Mouse (Mus musculus) adrenal gland, postnatal 14 days (tissue): ENCODE measurements around the gene Rps6ka4. TPM values are rescaled to one million over a fixed set of nuclear protein-coding genes. Genes with fewer than 3 reads are reported as not detected.

Source experiments
- DNase-seq: peaks from one replicate; pipeline ENCODE4 v3.0.0; 2021; ENCODE audit warnings: mixed read lengths
- long read RNA-seq, 2 experiments: library from polyadenylated mRNA; stranded (forward); transcript quantifications; one replicate each; pipeline ENCODE4 v2.0.0; 2021
- total RNA-seq: library from RNA; stranded (reverse); gene quantifications from 2 replicates; pipeline ENCODE4 v1.2.3, GENCODE M21; 2021

Rps6ka4 gene
- 21.4 and 21.7 TPM in 2 replicates for total RNA-seq
- long read RNA-seq, experiment 1, transcript Rps6ka4-201 (18 exons, 3,105 nt) = major isoform, 60 of 74 reads
- long read RNA-seq, experiment 1, partial matches to known transcripts = 7 of 74 reads
- long read RNA-seq, experiment 1, other reads (novel, unspliced or antisense) = 6 of 74 reads
- long read RNA-seq, experiment 2, transcript Rps6ka4-201 (18 exons, 3,105 nt) = major isoform, 29 of 38 reads
- long read RNA-seq, experiment 2, partial matches to known transcripts = 5 of 38 reads
- long read RNA-seq, experiment 2, other reads (novel, unspliced or antisense) = 3 of 38 reads

DNA sequence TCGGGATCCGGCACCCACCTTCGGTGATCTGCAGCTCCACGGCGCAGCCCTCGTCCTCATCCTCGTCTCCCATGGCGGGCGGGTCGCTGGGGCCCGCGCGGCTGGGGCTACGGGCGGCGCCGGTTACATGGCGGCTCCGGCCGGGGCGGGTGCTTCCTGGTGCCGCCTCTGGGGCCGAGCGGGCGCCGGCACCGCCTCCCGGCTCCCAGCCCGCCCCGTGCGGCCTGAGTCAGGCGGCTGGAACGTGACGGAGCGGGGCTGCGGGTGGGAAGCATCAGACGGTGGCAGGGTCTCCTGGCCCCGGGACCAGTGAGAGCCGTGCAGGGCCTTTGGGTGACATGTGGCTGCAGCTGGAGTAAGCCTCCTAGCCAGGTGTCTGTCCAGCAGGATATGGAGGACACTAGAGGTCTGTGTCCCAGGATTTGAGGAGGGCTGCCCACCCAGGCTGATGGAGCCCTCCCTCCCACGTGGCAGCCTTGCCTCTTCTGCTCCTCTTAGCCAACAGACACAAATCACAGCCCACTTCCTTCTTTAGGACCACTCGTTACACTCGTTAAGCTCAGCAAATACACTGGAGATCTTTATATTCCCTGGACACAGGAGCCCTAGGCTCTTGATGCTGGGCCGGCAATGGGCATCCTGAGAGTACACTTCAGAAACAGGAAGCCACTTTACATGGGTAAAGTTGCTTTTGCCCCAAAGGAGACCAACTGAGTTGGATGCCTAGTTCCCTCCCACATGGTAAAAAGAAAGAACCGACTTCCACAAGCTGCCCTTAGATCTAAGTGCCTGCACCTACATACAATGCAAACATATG lies at the start of gene Rps6ka4:
TSS of gene Rps6ka4 (minus strand) at position 162 of the 817 bp plus-strand sequence.
- peak; percentile 87 for DNase-seq

DNA sequence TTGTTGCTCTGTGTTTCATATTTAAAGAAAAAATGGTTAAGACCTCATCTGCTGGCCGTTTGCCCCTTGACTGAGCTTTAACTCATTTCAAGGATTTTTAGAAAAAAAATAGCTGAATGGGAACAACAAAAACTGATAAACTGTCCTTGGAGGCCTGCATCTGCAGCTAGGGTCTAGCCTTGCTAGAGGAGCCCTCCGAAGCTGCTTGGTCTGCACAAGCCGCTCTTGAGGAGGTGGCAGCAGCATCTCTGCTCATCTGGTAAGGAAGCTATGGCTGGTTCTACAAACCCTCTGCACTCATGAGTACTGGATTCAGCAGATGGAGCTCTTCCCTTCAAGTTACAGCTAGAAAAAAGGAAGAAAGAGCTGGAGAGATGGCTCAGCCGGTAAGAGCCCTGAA lies 37.5 kb upstream of the Rps6ka4 start:
- DNase-seq = no peak

DNA sequence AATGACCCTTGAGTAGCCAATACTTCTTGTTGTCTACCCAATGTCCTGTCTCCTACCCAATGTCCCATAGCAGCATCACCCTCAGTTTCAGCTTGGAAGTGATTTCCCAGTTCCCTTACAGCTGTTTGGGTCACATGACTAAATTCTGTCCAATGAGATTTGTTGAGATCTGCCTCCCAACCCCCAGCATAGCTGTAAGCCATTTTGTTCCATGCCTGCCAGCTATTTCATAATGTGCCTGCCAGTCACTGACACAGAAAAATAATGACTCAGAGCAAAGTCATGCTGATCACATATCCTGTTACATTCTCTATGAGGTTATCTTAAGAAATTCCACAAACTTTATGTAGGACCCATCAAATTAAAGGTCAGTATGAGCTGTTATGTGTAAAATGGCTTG lies 36.4 kb upstream of the Rps6ka4 start:
- DNase-seq = no peak

DNA sequence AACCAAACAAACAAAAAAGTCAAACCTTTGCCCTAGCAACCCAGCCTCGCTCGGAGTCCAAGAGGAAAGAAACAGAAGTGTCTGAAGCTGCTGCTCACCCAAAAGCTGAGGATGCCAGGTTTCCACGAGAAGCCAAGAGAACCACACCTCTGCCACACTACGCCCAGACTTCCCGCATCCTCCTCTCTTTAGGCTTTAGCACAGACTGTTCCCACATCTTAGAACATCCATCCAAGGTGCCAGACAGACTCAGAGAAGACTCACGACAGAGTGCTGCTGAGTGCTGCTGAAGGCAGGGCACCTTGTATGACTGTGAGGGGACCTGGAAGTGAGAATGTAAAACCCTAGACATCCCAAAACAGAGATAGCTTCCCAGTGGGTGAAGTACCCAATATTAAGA lies 35.4 kb upstream of the Rps6ka4 start:
- no peak for DNase-seq

DNA sequence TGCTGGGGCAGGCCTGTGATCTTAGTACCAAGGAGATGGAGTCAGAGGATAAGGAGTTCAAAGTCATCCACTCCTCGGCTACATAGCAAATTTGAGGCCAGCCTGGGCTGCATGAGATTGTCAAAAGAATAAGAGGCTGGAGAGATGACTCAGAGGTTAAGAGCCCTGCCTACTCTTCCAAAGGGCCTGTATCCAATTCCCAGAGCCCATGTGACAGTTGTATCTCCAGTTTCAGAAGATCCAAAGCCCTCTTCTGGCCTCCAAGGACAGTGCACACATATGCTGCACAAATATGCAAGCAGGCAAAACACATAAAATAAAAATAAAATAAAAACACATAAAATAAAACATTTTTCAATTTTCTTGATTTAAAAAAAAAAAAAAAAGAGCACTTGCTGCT lies 33.8 kb upstream of the Rps6ka4 start:
- no peak for DNase-seq

DNA sequence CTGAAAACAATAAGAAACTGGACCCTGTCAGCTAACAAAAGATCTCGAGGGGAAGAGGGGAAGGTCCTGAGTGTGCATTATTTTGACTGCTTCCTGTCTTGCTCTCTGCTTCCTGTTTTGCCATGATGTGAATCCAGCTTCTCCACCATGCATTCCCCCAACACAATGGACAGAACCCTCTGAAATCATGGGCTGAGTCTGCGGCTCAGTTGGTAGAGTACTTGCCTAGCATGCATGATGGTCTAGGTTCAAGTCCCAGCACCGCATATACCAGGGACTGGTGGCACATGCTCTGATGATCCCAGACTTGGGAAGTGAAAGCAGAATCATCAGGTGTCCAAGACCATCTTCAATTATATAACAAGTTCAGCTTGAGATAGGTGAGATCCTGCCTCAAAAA lies 32.3 kb upstream of the Rps6ka4 start:
- DNase-seq = no peak

DNA sequence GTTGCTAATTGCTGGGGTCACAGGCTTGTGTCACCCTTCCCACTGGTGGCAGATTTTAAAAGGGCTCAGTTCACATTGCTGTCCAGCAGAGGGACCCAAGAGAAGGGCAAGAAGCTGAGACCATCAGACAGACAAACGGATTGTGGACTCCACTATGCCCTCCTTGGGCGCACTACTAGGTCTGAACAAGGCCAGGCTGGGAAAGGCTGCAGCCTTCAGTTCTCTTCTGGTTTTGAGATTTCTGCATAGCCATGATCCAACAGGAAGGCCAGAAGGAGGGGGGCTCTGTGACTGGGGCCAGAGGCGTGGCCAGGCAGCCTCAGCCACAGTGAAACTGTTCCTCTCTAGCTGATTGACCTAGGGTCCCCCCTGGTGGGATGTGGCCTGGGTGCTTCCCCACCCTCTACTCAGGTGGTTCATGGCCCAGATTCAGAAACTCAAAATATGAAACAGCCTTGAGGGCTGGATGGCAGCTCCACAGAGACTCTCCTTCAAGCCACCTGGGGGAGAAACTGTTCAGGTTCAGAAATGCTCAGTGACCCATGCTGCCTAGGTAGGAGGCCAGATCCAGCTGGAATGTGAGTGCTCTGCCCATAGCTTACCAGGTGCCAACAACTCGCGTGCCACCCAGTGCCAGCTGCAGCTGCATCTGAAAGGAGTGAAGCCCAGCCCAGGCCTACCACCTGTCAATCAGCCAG lies 31.3 kb upstream of the Rps6ka4 start:
- DNase-seq = peak; percentile 51

DNA sequence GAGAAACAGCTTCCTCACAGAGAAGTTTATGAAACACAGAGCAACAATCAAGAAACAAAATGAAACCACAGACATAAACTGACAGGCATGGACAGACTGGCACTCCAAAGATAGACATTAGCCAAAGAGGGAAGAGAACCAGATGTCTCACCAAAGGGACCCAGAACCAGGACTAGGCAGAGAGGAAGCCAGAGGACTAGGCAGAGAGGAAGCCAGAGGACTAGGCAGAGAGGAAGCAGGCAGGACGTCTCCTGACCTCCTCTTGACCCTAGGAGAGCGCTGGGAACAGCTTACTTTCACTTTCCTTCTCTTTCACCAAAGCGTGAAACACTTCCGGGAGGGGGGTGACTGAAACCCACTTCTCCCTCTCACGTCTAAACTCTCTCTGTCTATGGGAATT lies 28.9 kb upstream of the Rps6ka4 start:
- peak; percentile 77 for DNase-seq

DNA sequence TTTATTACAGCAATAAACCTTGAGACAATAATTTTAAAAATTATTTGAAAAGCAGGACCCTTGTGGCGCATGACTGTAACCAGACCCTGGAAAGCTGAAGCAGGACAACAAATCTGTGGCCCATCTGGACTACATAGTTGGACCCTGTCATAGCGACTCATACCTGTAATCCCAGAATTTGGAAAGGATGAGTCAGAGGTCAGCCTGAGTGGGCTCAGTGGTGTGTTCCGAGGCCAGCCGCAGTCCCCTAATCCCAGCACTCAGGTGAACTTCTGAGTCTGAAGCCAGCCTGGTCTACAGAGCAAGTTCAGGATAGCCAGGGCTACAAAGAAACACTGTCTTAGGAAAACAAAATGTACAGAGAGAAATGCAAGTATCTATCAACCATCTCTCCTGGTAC lies 21.0 kb upstream of the Rps6ka4 start:
- DNase-seq = no peak

DNA sequence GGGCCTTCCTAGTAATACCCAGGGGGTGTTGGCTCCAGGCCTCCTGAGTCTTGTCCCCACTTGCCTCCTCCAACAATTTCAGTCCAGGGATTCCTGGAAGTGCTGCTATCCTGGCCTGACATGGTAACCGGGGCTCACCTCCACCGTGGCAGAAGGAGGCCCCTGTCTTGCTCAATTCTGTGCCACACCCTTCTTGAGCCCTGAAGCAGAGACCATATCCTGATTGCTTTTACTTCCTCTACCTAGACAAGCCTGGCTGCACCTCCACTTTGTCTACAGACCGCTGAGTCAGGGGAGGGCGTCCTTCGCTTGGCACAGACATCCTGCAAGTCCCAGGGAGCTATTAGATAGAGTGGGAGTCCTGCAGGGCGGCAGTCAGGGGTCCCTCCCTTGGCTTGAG lies 20.3 kb upstream of the Rps6ka4 start:
- DNase-seq = no peak

DNA sequence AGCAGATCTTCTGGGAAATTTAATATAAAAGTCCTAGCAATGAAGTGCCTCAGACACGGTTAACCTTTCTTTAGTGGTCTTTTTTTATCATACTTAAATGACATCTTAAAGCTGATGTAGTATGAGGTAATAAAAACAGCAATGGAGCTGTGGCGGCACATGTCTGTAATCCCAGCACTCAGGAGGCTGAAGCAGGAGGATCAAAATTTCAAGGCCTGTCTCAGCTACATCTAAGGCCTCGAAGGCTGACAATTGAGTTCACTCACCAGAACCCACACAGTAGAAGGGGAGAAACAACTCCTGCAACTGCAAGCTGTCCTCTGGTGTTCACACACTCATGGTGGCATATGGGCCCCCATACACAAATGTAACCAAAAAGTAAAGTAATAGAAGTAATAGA lies 19.5 kb upstream of the Rps6ka4 start:
- no peak for DNase-seq

DNA sequence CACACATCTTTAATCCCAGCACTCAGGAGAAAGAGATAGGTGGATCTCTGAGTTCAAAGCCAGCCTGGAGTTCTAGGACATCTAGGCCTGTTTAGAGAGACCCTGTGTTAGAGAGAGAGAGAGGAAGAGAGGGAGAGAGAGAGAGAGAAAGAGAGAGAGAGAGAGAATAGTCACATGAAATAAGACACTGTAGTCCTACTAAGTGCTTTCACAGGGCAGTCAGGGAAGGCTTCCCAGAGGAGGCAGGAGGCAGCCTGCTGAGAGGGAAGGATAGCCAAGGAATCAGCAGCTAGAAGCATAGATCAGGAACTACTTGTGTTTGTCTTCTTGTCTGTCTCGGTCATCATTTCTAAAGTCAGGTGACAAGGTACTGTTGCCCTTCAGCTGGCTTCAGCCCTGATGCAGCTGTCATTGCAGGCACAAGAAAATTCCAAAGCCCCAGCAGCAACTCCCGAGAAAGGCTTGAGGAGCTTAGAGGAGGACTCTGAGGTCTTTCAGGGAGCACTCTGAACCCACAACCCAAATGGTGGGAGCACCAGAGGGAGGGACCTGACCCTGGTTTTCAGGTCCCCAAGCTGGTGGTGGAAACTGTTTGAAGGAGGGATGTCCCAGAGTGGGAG lies 18.7 kb upstream of the Rps6ka4 start:
- no peak for DNase-seq

DNA sequence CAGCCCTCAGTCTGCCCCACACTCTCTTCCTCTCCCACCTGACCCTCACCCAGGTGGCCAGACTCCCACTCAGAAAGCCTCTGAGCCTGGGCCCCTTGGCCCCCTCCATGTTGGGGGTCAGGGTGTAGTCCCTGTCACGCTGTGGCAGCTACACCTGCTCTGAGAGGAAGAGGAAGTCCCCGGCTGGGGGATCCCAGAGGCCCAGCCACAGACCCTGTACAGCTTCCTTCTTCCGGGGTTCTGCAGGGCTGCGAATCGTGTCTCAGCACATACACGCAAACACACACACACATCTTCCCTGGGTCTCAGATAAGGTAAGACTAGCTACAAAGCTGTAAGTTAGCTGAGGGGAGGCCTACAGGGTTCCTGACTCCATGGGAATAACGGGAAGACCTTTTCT lies 17.6 kb upstream of the Rps6ka4 start, which contains the start of gene Ccdc88b:
TSS of gene Ccdc88b (minus strand) at position 181 of the 400 bp plus-strand sequence.
- peak; percentile 37 for DNase-seq

DNA sequence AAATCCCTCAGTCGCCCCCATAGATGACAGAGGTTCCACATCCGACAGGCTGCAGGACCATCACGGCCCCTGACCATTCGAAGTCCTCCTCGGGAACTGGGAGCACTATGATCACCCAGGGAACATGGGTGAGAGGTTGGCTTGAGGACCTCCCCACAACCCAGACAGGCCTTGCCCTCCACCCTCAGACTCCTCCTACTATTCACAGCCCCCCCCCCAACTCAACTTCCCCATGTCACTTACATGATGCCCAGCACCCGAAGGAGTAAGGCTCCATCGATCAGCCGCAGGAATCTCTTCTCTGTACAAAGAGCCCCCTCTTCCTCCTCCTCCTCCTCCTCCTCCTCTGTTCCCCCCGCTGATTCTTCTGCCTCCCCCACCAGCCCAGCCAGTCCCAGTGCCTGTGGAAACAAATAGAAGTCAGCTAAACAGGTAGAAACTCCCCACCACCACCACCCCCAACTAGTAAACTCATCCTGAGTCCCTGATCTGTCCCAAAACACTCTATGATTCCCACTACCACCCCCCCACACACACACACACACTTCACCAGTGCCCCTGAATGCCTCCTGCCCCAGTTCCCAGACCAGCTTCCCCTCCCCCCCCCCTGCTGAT lies 17.1 kb upstream of the Rps6ka4 start:
- DNase-seq = no peak

DNA sequence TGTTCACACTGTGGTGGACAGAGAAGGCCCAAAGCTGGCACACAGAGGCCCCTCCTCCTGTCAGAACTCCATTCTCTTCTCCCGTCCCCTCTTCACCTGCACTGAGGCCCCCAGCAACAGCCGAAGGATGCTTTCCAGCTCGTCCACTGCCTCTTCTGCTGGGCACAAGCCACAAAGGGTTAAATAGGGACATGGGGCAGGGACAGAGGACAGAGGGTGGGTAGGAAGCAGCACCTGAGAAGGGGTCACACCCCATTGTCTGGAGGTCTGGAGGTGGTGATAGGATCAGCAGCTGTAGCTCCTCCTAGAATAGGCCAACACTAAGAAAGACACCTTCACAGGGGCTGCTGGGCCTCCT lies 16.5 kb upstream of the Rps6ka4 start:
- no peak for DNase-seq

DNA sequence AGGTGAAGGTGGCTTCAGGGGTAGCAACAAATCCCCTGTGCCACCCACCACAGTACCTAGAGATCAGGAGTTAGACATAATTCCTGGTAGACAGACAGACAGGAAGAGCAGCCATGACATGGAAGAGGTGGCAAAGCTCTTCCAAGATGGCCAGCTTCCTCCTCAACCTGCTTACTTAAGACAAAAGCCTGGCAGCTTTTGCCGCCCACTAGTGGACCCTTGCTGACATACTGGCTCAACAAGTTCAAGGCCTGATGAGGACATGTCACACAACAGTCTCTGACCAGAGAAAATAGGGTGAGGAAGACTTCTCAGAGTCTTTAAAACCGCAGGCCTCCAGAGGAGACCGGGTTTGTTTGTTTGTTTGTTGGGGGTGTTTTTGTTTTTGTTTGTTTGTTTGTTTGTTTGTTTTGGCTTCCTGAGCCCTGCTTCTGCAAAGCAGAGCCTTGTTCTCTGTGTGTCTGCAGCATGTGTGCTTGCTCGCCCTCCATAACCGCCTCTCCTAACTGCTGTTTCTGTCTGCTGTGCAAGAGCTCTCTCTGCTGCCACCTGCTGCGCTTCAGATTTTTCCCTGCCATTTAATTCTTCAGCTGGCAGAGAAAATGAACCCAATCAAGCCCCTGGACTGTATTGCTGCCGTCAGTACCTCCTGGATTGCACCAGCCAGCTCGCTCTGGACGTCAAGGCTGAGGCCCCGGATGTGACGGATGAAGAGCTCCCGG lies 16.0 kb upstream of the Rps6ka4 start:
- DNase-seq = peak; percentile 54

DNA sequence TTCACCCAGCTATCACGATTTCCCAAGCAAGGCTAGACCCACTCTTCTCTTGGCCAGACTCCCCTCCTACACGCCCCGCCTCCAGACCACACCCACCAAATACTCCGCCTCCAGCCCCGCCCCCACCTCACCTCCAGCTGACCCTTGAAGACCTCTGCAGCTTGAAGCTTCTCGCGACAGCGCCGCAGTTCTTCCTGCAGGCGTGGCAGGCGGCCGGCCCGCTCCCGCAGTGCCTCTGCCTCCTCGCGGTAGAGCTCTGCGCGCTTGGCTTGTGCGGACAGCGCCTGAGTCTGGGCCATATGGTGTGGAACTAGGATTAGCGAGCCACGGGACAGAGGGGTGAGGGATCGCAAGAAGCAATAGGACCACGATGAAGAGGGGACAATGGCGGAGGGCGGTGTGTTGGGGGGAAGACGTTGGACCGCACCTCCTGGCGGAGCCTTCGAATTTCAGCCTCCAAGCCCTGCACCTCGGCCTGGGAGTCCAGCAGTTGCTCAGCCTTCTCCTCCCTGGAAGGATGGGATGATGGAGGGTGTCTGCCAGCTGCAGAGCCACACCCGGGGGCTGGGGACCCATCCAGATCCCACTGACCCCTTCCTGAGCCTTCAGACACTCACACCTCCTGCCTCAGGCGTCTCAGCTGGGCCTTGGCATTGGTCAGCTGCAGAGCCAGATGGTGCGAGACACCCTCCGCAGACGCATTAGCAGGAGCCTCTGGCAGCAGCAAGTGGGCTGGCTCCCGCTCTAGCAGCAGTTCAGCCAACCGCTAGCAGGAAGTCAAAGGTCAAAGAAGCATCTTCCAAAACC lies 15.0 kb upstream of the Rps6ka4 start:
- peak; percentile 50 for DNase-seq

DNA sequence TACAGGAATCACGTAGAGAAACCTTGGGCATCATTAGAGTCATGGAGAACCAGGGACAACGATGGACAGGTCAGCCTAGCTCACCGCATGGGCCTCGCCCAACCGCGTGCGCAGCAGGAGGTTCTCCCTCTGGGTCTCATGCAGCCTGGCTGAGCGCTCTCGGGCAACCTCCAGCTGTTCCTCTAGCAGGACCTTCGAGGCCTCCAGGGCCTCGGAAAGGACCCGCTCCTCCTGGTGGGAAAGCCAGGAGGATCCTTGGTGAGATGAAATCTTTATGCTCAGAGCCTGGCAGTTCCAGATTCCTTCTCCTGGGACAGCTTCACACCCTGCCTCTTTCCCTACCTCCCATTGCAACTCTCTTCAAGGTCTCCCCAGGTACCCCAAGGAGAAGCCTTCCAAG lies 14.2 kb upstream of the Rps6ka4 start:
- no peak for DNase-seq

DNA sequence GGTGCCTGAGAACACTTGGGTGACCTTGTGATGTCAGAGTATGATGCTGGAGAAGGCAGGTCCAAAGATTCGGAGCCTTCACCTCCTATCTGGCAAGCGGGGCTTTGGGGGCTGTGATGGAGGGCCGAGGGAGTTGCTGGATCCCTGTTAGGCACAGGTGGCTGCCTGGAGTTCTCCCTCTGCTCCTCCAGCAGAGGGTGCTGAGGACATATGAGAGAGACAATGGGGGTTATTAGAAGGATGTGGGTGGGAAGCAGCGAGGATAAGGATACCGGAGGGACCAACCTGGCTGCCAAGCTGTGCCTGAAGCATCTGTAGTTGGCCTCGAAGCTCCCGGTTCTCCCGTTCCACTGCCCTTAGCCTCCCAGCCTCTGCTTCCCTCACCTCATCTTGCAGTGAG lies 13.5 kb upstream of the Rps6ka4 start:
- no peak for DNase-seq

DNA sequence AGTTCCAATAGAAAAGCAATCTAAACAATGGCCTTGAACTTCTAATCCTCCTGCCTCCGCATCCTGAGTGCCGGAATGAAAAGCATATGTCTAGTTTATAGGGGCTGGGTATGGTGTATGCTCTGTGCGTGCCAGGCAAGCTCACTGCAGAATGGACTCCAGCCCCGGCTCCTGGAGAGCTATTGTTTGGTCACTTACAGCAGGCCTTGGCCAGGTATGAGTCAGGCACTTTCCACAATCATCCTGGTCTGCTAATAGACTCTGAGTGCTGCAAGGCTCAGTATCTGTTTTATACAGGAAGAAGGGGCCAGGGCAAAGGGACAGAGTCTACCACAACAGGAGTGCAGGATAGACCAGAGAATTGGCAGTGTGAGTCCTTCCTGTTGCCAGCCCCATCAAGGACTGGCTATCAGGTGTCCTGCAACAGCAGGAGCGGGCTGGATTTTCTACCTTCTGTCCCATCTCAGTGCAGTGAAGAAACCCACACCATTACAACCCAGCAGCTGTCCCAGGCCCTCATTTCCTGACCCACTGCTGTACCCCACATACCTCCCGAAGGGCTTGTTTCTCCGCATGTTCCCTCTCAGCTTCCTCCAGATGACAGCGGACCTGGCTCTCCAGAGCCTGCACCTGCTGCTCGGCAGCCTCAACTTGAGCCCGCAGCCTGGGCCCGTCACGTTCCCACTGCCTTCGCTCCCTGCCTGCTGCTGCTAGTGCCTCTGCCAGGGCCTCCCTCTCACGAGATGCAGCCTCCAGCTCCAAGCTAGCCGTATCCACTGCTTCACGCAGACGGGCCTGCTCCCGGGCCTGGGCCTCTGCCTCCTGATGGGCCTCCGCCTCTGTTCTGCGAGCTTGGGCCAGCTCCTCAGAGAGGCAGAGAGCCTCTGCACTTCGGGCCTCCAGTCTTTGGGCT lies 12.2 kb upstream of the Rps6ka4 start:
- DNase-seq = no peak
